Mouse (Mus musculus) induced T-regulatory cell, adult 2 months (primary cell): ENCODE results near the gene Retreg1.

Experiments
- DNase-seq: peaks from one replicate; pipeline ENCODE4 v3.0.0-alpha.2; 2012; ENCODE audit warnings: low read depth

Gene Retreg1

GRCm38 (mm10) chr15:25884416-25884958 is 41.5 kb downstream of the Retreg1 start:
- peak; percentile 61 for DNase-seq

DNA sequence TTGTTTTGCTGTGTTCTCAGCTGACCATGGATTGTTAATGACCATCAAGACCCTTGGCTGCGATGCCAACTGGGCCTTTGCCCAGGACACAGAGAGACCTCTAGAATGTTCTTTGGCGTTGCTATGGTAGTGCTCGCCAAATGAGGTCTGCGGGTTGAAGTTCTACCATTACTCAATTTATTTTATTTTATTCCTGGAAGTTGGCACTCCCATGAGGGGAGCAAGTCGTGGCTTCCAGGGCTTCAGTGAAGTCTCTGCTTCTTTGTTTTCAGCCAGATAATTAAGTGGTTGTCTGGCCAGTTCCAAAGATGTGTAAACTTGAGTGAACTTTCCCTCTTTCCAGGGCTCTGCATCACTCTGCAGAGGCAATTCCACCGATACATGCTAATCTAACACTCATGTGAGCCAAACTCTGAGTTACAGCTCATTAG is 43.6 kb downstream of the Retreg1 start:
- DNase-seq, result no peak

DNA sequence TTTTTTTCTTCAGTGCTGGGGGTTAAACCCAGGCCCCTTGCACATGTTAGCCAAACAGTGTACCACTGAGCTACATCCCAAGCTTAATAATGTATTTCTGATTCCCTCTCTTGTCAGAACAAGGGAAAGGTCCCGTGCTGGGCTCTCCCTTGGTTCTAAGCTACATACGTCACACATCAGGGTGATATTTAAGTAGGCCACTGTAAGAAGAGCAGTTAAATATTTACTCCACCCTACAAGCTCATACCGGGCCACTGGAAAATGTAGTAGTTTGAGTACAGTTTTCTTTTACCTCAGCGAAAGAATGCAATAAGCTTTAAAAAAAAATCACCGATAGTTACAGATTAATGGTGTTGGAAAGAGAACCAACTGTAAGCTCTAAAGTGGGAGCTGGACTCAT is 46.9 kb downstream of the Retreg1 start:
- no peak for DNase-seq

- DNase-seq, result peak; percentile 76
Measured at GRCm38 (mm10) chr15:25891556-25891955, 48.6 kb downstream of the Retreg1 start.

GRCm38 (mm10) chr15:25893327-25893726 is 50.3 kb downstream of the Retreg1 start:
- DNase-seq, result no peak

DNA sequence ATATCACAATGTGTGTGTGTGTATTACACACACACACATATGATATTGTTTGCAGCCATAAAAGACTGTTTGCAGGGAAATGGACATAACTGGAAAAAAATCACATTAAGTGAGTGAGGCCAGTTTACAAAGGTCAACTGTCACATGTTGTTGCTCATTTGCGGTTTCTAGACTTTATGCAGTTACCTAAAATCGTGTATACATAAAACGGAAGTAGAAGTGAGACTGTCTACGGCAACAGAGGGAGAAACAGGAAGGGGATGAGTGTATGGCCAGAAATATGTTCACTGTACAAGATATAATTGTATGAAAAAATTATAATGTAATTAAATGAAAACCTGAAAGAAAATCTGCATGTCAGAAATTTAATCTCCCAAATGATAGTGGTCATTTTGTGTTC is 53.8 kb downstream of the Retreg1 start:
- DNase-seq, result peak; percentile 54

- DNase-seq, result peak; percentile 52
Measured at GRCm38 (mm10) chr15:25897617-25898016, 54.6 kb downstream of the Retreg1 start.

DNA sequence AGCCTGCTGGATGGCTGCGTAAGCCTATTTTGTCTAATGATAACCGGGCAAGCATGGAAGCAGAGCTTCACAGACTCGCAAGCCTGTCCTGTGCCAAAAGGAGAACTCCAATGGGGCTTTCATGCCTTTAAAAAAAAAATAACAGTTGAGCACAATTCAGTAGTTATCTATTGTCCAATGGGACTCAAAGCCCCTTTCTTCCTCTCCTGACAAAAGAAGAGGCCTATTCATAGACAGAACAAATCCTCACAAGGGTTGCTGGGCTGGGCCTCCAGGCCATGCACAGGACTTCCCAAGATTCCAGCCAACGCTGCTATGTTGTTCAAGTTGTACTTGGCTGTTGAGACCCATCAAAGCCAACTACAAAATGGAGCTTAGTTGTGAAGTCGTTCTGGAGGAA is 56.0 kb downstream of the Retreg1 start:
- no peak for DNase-seq

- DNase-seq, result peak; percentile 82
Measured at GRCm38 (mm10) chr15:25900540-25900939, 57.6 kb downstream of the Retreg1 start.

DNA sequence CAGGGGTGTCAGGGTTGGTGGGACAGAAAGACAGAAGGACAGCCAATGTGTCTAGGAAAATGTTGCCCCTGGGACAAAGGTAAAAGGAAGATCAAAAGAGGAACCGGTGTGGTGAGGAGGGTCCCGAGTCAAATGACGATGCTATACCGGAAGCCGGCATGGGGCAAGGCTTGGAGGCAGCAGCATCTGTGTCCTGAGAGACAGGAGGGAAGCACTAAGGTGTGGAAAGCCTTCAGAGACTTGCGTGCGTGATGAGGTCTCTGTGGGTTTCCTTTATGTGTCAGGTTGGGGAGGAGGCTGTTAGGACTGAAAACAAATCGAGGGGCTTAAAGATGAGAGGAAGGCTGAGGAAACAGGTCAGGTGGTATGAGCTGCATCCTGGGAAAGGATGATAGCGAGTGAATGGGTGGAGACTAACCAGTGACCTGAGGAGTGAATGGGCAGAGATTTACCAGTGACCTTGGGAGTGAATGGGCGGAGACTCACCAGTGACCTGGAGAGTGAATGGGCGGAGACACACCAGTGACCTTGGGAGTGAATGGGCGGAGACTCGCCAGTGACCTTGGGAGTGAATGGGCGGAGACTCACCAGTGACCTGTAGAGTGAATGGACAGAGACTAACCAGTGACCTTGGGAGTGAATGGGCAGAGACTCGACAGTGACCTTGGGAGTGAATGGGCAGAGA is 60.1 kb downstream of the Retreg1 start:
- no peak for DNase-seq

DNA sequence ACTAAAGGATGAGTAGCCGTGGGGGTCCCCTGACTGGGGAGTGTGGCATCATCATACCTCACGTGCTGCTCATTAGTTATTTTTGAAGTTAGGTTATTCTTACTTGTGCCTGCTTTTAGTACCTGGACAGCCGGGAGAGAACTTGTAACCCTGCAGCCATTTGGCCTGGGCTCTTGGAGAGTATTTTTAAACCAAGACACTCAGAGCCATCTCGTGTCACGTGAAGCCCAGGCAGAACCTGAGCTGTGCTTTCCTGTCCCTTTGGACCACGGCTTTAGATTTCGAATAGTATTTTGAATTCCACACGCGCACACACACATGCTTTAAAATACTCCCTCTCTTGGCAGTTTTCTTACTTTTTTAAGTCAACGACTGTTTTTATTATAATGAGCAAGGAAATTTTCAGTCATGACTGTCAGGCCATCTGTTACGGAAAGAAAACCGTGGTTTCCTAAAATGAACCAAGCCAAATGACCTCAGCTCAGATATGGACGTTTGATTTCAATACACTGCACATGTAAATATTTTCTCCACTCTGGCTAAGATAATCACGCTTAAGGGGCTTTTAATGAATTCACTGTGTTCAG is 61.5 kb downstream of the Retreg1 start:
- no peak for DNase-seq

- peak; percentile 55 for DNase-seq
Measured at GRCm38 (mm10) chr15:25909783-25910494, 67.0 kb downstream of the Retreg1 start.

GRCm38 (mm10) chr15:25910495-25910865 is 67.5 kb downstream of the Retreg1 start:
- no peak for DNase-seq

DNA sequence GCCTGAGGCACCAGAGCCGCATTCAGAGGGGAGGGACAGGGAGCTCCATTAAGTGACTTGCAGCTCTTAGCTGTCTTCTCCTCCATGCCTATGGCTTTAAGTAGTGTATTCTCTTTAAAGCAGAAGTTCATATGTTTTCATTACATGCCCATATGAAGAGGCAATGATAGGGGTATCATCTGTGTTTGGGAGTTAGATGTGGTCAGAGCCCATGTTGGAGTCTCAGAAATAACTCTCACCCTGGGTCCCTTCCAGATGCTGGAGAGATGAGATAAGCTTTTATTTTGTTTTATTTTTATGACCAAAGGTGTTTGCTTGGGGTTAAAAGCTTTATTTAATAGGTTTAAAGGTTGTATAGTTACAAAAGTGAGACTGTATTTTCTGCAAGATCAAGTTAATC is 67.9 kb downstream of the Retreg1 start:
- DNase-seq, result no peak

GRCm38 (mm10) chr15:25912911-25913310 is 69.9 kb downstream of the Retreg1 start:
- no peak for DNase-seq

GRCm38 (mm10) chr15:25913659-25914058 is 70.7 kb downstream of the Retreg1 start:
- DNase-seq, result no peak

GRCm38 (mm10) chr15:25914160-25914559 is 71.2 kb downstream of the Retreg1 start:
- no peak for DNase-seq

DNA sequence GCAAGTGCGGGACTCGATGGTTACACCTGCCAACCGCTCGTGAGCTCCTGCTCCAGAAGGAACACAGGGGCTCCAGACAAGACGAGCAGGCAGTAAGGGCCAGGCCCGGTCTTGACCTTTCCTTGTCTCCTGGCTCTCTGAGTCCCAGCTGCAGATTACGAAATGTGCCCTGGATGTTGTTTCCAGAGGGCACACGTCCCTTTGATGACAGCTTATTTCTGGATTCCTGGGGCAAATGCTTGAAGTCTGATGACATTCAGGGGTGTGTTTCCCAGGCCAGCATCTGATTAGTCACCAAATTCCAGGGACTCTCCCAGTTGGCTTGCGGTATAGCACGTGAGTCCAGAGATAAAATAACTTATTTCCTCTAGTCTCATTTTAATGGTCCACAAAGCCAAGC is 72.0 kb downstream of the Retreg1 start:
- DNase-seq, result no peak

DNA sequence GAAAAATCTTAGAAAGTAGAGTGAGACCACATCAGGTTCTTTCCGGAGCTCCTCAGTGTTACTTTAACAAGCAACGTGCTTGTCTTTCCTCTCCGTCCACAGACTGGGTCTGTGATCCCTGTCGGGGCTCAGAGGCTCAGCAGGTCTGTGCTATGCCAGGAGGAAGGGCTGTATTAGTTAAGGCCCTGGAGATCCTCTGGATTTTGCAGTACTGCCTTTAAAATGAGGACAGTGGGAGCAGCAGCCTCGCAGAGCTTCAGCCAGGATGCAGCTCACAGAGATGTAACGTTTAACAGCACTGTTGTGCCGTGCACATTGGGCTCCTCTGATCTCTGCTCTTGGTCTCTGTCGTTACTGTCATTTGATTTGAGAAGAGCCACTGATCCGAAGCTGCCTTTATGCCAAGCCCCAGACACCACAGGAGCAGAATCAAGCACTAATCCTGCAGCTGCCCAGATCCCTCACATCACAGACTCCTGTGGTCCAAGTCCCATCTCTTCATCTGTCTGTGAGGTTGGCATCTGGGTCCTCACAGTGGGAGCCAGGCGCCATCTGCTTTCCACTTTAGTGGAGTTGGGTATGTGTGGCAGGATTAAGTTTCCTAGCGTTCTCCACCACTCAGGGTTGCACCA is 72.7 kb downstream of the Retreg1 start:
- DNase-seq, result no peak

DNA sequence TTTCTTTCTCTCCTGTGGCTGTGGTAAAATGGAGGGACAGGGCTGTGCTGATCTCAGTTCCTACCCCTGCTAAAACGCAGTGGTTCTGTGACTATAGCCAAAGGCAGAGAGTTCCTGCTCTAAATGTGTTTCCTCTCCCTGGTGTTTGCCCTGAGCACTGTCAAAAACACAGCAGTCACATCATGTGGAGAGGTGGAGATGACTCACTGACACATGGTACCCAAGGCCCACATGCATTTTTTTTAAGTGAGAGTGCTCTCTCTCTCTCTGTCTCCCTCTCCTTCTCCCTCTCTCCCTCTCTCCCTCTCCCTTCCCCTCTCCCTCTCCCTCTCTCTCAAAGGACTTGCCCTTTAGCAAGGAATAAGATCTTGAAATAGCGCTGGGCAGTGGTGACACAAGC is 73.3 kb downstream of the Retreg1 start:
- no peak for DNase-seq

DNA sequence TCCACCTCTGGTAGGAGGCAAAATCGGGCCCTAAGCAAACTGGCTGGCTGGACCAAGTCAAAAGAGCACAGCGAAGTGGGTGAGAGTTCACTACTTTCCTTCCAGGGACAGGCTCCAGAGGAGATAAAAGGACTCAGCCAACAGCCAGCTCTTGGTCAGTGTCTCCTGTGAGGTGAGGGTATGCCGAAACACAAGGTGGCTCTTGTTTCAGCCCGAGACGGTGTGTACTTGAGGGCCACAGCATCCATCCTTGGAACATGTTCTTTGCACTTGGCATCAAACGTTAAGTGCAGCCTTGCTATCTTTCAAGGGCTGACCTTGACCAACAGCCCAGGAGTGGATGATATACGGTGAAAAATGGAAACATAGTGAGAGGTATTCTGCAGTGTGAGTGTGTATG is 75.7 kb downstream of the Retreg1 start:
- DNase-seq, result no peak

DNA sequence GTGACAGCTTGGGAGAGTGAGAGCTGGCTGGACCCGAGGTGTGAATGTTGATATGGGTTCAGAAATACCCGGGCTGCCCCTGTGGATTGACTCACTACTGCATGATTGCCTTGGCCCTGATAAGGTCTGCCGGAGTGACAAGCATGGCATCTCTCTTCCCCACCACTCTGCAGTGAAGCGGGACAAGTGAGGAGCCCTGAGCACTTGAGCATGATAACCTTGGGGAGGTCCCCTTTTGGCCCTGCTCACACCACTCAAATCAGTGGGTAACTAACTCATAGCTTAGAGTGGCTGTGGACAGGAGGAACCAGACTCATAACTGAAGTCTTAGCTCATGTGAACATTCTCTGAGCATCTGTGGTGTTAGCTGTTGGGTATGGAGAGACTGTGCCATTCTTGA is 77.0 kb downstream of the Retreg1 start:
- no peak for DNase-seq

DNA sequence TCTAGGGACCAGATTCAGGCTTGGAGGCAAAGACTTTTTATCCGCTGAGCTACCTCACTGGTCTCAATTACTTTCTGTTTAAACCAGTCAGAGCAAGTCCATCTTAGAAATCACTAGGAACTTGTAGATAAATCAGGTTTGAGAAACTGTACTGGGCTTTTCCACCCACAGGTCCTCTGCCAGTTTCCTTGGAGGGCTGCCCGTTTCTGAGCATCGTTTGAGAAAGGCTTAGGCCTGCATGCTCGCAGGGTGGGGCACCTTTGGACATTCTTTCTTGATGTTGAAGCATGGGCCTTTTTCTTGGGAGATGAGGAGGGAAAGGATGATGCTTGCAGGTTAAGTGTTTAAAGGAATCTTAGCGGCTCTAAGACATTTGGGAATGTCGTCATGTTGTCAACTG is 77.9 kb downstream of the Retreg1 start:
- no peak for DNase-seq
